Mouse (Mus musculus) liver, embryonic 16.5 days (tissue): ENCODE data around the gene Pck2. TPM values are rescaled to one million over a fixed set of nuclear protein-coding genes. Genes with fewer than 3 reads are reported as not detected.
A peak's percentile ranks its signal among the peaks of the same experiment; 100 is the strongest.

Experiments
- ATAC-seq: fragments of 200-750 bp; cut with Nextera tagmentation; 2 replicates; pipeline ENCODE4 v1.8.0; 2017; ENCODE audit warnings: low read depth, mild to moderate bottlenecking, moderate number of reproducible peaks, moderate library complexity
- H3K27ac ChIP-seq: fragments of 300-500 bp; sonication (generic); 2 replicates; pipeline ENCODE4 v1.5.1; 2014; ENCODE audit warnings: mild to moderate bottlenecking, low read length
- H3K27me3 ChIP-seq: fragments of 300-500 bp; sonication (generic); 2 replicates; pipeline ENCODE4 v1.6.1; 2014; ENCODE audit warnings: low read depth, low read length, mixed read lengths; ENCODE audit not compliant: control insufficient read depth, insufficient read depth
- H3K36me3 ChIP-seq: fragments of 300-500 bp; sonication (generic); 2 replicates; pipeline ENCODE4 v1.6.1; 2014; ENCODE audit warnings: mild to moderate bottlenecking; ENCODE audit not compliant: control insufficient read depth, insufficient read depth
- H3K4me1 ChIP-seq: fragments of 300-500 bp; sonication (generic); 2 replicates; pipeline ENCODE4 v1.6.1; 2014; ENCODE audit warnings: low read depth, low read length, mixed read lengths; ENCODE audit not compliant: control insufficient read depth
- H3K4me2 ChIP-seq: fragments of 300-500 bp; sonication (generic); 2 replicates; pipeline ENCODE4 v1.6.1; 2014; ENCODE audit warnings: low read depth, low read length, mixed read lengths
- H3K4me3 ChIP-seq: fragments of 300-500 bp; sonication (generic); 2 replicates; pipeline ENCODE4 v1.5.1; 2014; ENCODE audit warnings: low read depth, mild to moderate bottlenecking, low read length
- H3K9ac ChIP-seq: fragments of 300-500 bp; sonication (generic); 2 replicates; pipeline ENCODE4 v1.6.1; 2014; ENCODE audit warnings: low read depth, low read length
- H3K9me3 ChIP-seq: fragments of 300-500 bp; sonication (generic); replicated peaks from 2 replicates; pipeline ENCODE4 v1.6.1; 2016; ENCODE audit warnings: low read length; ENCODE audit not compliant: control insufficient read depth
- WGBS: fragments of 180-500 bp; shearing (Covaris S2); extraction: QIAGEN DNeasy Blood & Tissue Kit; methylation state at CpG from one replicate; pipeline ENCODE4 v1.1.7; 2014; ENCODE audit not compliant: insufficient replicate concordance; 5-methylcytosine and 5-hydroxymethylcytosine counted together
- polyA plus RNA-seq: library from polyadenylated mRNA; unstranded; fragments of >200 nt; fragmentation: Nextera tagmentation; extraction: Ambion mirVana; gene quantifications from 2 replicates; pipeline ENCODE4 v1.2.1, GENCODE M21; 2015

Pck2 gene
- polyA plus RNA-seq, 1 experiment from 2014 or later = 41.2 TPM

GRCm38 (mm10) chr14:55561860-55562259 is 21.8 kb downstream of the Pck2 start:
- no peak for ATAC-seq
- H3K4me1 ChIP-seq = peaks cover 32% of the 10 kb centered on the region
- WGBS = 84% methylated on average over 10 of the region's 10 CpGs
- H3K9ac ChIP-seq = peak overlapping the region; percentile 46; the same call in 1 of the 2 replicates
- H3K27me3 ChIP-seq = no peaks in the 10 kb centered on the region
- H3K36me3 ChIP-seq = peaks cover 27% of the 10 kb centered on the region
- peak overlapping the region; percentile 89 for H3K4me2 ChIP-seq
- no peaks in the 10 kb centered on the region for H3K9me3 ChIP-seq
- H3K27ac ChIP-seq = no peak overlapping the region
- peak overlapping the region; percentile 78 for H3K4me3 ChIP-seq

GRCm38 (mm10) chr14:55563249-55563648 is 23.2 kb downstream of the Pck2 start:
- WGBS = 76% methylated on average over 11 of the region's 11 CpGs
- peaks cover 35% of the 10 kb centered on the region for H3K36me3 ChIP-seq

GRCm38 (mm10) chr14:55565748-55566147 is 25.7 kb downstream of the Pck2 start:
- Histone ChIP-seq H3K36me3 (peaks cover 45% of the 10 kb centered on the region), H3K27ac (no peak overlapping the region), H3K4me2 (no peak overlapping the region), H3K4me3 (no peak overlapping the region), H3K9ac (no peak overlapping the region), H3K4me1 (peaks cover 12% of the 10 kb centered on the region), H3K27me3 (no peaks in the 10 kb centered on the region), H3K9me3 (no peaks in the 10 kb centered on the region)
- 71% methylated on average over 3 of the region's 3 CpGs for WGBS
- no peak for ATAC-seq

More at GRCm38 (mm10) chr14:55563249-55563648, 23.2 kb downstream of the Pck2 start:
- H3K4me2 ChIP-seq = no peak overlapping the region
- H3K4me3 ChIP-seq = no peak overlapping the region
- H3K27me3 ChIP-seq = no peaks in the 10 kb centered on the region
- H3K9me3 ChIP-seq = no peaks in the 10 kb centered on the region
- no peak overlapping the region for H3K27ac ChIP-seq
- no peak for ATAC-seq
- no peak overlapping the region for H3K9ac ChIP-seq
- H3K4me1 ChIP-seq = peaks cover 18% of the 10 kb centered on the region

GRCm38 (mm10) chr14:55567496-55567895 is 27.4 kb downstream of the Pck2 start:
- H3K4me2 ChIP-seq = no peak overlapping the region
- no peak overlapping the region for H3K27ac ChIP-seq
- H3K4me1 ChIP-seq = peaks cover 9% of the 10 kb centered on the region
- no peaks in the 10 kb centered on the region for H3K9me3 ChIP-seq
- ATAC-seq = no peak
- H3K27me3 ChIP-seq = no peaks in the 10 kb centered on the region
- 69% methylated on average over 3 of the region's 3 CpGs for WGBS
- H3K4me3 ChIP-seq = no peak overlapping the region
- H3K36me3 ChIP-seq = peaks cover 45% of the 10 kb centered on the region
- H3K9ac ChIP-seq = no peak overlapping the region

GRCm38 (mm10) chr14:55570588-55570987 is 30.5 kb downstream of the Pck2 start:
- WGBS = 69% methylated on average over 2 of the region's 2 CpGs
- no peak overlapping the region for H3K27ac ChIP-seq
- no peak for ATAC-seq

GRCm38 (mm10) chr14:55571760-55572159 is 31.7 kb downstream of the Pck2 start:
- Histone ChIP-seq H3K4me2 (no peak overlapping the region), H3K36me3 (peaks cover 19% of the 10 kb centered on the region), H3K27me3 (no peaks in the 10 kb centered on the region), H3K27ac (peak overlapping the region; percentile 23), H3K9me3 (no peaks in the 10 kb centered on the region), H3K4me3 (no peak overlapping the region), H3K4me1 (peaks cover 13% of the 10 kb centered on the region), H3K9ac (no peak overlapping the region)
- ATAC-seq = no peak

More at GRCm38 (mm10) chr14:55570588-55570987, 30.5 kb downstream of the Pck2 start:
- H3K4me1 ChIP-seq = peaks cover 9% of the 10 kb centered on the region
- H3K36me3 ChIP-seq = peaks cover 31% of the 10 kb centered on the region
- H3K9ac ChIP-seq = no peak overlapping the region
- no peak overlapping the region for H3K4me2 ChIP-seq
- H3K27me3 ChIP-seq = no peaks in the 10 kb centered on the region
- H3K4me3 ChIP-seq = no peak overlapping the region
- H3K9me3 ChIP-seq = no peaks in the 10 kb centered on the region

- no peaks in the 10 kb centered on the region for H3K36me3 ChIP-seq
- no peak within 1 kb of the TSS for H3K4me3 ChIP-seq
- no peak within 1 kb of the TSS for H3K4me2 ChIP-seq
- no peaks in the 10 kb centered on the region for H3K9me3 ChIP-seq
- WGBS = 64% methylated on average over 8 of the region's 8 CpGs
- no peaks in the 10 kb centered on the region for H3K27me3 ChIP-seq
- H3K27ac ChIP-seq = no peak within 1 kb of the TSS
- H3K9ac ChIP-seq = no peak within 1 kb of the TSS
- peaks cover 35% of the 10 kb centered on the region for H3K4me1 ChIP-seq
- no peak for ATAC-seq
These were observed 35.2 kb downstream of the Pck2 start, which contains the start of gene Fitm1 for GRCm38 (mm10) chr14:55575302-55575701. Gene Fitm1, plus strand, starts transcription at chr14:55575617.

GRCm38 (mm10) chr14:55575711-55576110 is 35.6 kb downstream of the Pck2 start:
- Histone ChIP-seq H3K36me3 (0 out of 2 replicates have a peak, but pooled peaks cover 2% of the 10 kb centered on the region), H3K27ac (no peak overlapping the region), H3K9ac (no peak overlapping the region), H3K4me1 (peaks cover 35% of the 10 kb centered on the region), H3K4me2 (no peak overlapping the region), H3K4me3 (no peak overlapping the region), H3K27me3 (no peaks in the 10 kb centered on the region), H3K9me3 (no peaks in the 10 kb centered on the region)
- 59% methylated on average over 13 of the region's 13 CpGs for WGBS
- ATAC-seq = no peak

- ATAC-seq = no peak
- Histone ChIP-seq H3K27ac (no peak overlapping the region), H3K9me3 (no peaks in the 10 kb centered on the region), H3K9ac (no peak overlapping the region), H3K27me3 (no peaks in the 10 kb centered on the region), H3K36me3 (0 out of 2 replicates have a peak, but pooled peaks cover 3% of the 10 kb centered on the region), H3K4me2 (no peak overlapping the region), H3K4me3 (no peak overlapping the region), H3K4me1 (peaks cover 35% of the 10 kb centered on the region)
- 80% methylated on average over 16 of the region's 16 CpGs for WGBS
These were observed 36.3 kb downstream of the Pck2 start for GRCm38 (mm10) chr14:55576376-55576775.
